Mouse (Mus musculus): ENCODE measurements at regions not wholly inside any gene's neighbourhood (a gene's known extent, or its start where the extent isn't known, plus 50 kb on each side); places are given as distances from the start of the nearest gene placed in this dataset.
A peak's percentile ranks its signal among the peaks of the same experiment; 100 is the strongest.

DNA sequence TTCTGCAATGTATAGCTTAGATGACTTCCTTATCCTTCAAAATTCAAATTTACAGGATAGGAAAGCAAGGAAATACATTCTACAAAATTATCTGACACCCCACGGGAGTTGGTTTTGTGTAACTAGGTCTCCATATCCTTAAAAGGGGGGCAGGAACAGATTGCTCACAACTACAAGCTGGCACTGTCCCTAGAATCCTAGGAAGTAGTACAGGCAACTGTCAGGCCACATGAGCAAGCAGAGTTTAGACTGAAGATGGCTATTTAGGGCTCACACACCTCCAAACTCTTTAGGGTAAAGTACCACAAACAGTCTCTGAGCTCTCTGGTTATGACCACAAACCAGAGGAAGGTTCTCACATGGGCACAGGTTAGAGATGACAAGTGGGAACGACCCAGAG lies 273.5 kb upstream of the 4930412O13Rik start:
- Histone ChIP-seq H3K4me2 (ENCODE audit: low read depth, low read length, poor library complexity, severe bottlenecking) (no peak overlapping the region), H3K27ac (ENCODE audit: low read depth, low read length) (no peak overlapping the region), H3K4me1 (ENCODE audit: insufficient read depth, low read length) (no peaks in the 10 kb centered on the region), H3K9me3 (ENCODE audit: low read length) (no peaks in the 10 kb centered on the region), H3K27me3 (ENCODE audit: insufficient read depth, low read length) (no peaks in the 10 kb centered on the region), H3K4me3 (ENCODE audit: low read depth, low read length) (no peak overlapping the region), H3K9ac (replicated peaks; ENCODE audit: low read length, poor library complexity, severe bottlenecking) (no peak overlapping the region), H3K36me3 (ENCODE audit: insufficient read depth, low read length) (no peaks in the 10 kb centered on the region)
- ATAC-seq (ENCODE audit: low FRiP score) (no peak), DNase-seq (ENCODE audit: low spot score) (no peak)
- 85% methylated on average over 2 of the region's 2 CpGs for WGBS
- no peak for TF ChIP-seq CTCF (IDR thresholded peaks at IDR 0.05)

DNA sequence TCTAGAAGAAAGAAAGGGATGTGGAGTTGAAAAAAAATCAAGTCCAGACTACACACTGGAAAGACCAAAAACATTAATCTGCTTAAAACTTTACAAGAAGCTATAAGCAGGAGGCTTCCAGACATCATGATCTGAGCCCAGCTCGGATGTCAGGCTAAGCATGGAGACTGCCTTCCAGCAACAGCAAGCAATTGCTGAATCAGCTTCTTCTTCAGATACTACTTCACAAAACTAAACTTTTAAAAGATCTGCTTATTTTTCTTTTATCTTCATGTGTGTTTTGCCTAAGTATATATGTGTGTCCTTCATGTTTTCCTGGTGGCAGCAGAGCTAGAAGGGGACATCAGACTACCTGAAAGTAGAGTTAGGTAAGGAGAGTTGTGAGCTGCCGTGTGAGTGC lies 266.6 kb upstream of the 4930412O13Rik start:
- WGBS: 86% methylated on average over 2 of the region's 2 CpGs
- ATAC-seq (ENCODE audit: low FRiP score) (no peak), DNase-seq (ENCODE audit: low spot score) (no peak)
- Histone ChIP-seq H3K9ac (replicated peaks; ENCODE audit: low read length, poor library complexity, severe bottlenecking) (no peak overlapping the region), H3K4me1 (ENCODE audit: insufficient read depth, low read length) (no peaks in the 10 kb centered on the region), H3K9me3 (ENCODE audit: low read length) (no peaks in the 10 kb centered on the region), H3K4me2 (ENCODE audit: low read depth, low read length, poor library complexity, severe bottlenecking) (no peak overlapping the region), H3K4me3 (ENCODE audit: low read depth, low read length) (no peak overlapping the region), H3K27ac (ENCODE audit: low read depth, low read length) (no peak overlapping the region), H3K27me3 (ENCODE audit: insufficient read depth, low read length) (no peaks in the 10 kb centered on the region), H3K36me3 (ENCODE audit: insufficient read depth, low read length) (no peaks in the 10 kb centered on the region)
- TF ChIP-seq CTCF (IDR thresholded peaks at IDR 0.05): no peak

DNA sequence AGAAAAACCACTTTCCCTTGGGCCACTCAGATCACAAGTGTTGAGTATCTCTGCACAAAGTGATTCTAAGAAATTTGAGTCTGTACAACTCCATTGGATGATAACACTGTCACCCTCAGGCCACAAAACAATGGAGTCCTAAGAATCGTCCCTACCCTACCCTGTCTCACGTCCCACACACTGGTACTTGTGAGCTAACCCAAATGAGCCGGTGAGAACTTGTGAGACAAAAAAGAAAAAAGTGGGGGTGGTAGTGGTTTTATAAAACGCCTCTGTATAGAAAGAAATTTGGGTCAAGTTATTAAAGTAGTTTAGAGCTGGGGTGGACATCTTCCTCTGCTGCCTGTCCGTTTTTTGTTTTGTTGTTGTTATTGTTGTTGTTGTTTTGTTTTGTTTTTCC lies 264.8 kb upstream of the 4930412O13Rik start:
- H3K4me3 ChIP-seq (ENCODE audit: low read depth, low read length): no peak overlapping the region
- H3K9ac ChIP-seq (replicated peaks; ENCODE audit: low read length, poor library complexity, severe bottlenecking): no peak overlapping the region
- no peak for TF ChIP-seq CTCF (IDR thresholded peaks at IDR 0.05)
- H3K36me3 ChIP-seq (ENCODE audit: insufficient read depth, low read length): no peaks in the 10 kb centered on the region
- DNase-seq (ENCODE audit: low spot score) (no peak), ATAC-seq (ENCODE audit: low FRiP score) (no peak)
- H3K9me3 ChIP-seq (ENCODE audit: low read length): no peaks in the 10 kb centered on the region
- H3K27me3 ChIP-seq (ENCODE audit: insufficient read depth, low read length): no peaks in the 10 kb centered on the region
- no peaks in the 10 kb centered on the region; the same call in 1 of the 2 replicates for H3K4me1 ChIP-seq (ENCODE audit: insufficient read depth, low read length)
- H3K4me2 ChIP-seq (ENCODE audit: low read depth, low read length, poor library complexity, severe bottlenecking): no peak overlapping the region
- no peak overlapping the region for H3K27ac ChIP-seq (ENCODE audit: low read depth, low read length)
- 84% methylated on average over 5 of the region's 5 CpGs for WGBS

DNA sequence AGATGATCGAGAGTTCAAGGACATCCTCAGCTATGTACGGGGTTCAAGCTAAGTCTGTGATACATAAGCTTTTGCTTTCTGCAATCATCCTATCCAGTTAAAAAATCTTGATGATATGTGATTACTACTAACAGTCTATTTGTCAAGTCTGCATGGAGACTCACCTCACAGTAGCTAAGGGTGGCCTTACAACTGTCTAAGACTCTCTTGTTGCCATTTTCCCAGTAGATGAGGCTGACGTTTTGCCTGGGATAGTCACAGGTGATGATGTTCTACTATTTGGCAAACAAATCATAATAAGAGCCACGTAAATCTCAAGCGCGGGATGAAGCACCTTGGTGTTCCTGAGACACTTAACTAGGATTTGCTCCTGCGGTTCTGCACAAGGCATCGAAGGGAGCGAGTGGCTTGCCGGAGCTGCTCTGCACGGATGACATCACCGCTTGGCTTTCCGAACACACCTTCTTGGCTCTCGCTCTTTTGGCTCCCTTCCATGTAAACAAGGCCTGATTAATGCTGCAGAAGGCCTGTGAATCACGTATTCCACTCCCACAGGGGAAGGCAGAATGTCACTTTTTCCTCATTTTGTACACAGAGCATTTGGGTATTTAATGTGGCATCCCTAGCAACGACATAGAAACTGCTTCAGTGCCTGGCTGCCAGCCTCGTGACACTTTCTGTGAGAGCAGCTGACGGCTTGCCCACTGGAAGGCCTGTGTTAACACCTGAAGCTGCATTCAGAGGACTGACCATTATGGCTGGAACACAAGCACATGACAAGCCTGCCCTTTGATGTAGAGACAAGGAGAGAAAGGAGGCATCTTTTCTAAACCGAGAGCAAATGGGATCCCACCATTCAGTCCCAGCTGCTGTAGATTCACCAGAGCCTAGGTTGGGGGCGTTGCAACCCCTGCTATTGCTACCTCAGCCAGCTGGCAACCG lies 260.5 kb upstream of the 4930412O13Rik start:
- H3K27me3 ChIP-seq (ENCODE audit: insufficient read depth, low read length): no peaks in the 10 kb centered on the region
- no peaks in the 10 kb centered on the region for H3K9me3 ChIP-seq (ENCODE audit: low read length)
- ATAC-seq (ENCODE audit: low FRiP score) (peak; percentile 72), DNase-seq (ENCODE audit: low spot score) (peak; percentile 84)
- H3K27ac ChIP-seq (ENCODE audit: low read depth, low read length): 0 out of 2 replicates have a peak overlapping the region, but pooled peaks have one; percentile 3
- no peaks in the 10 kb centered on the region for H3K36me3 ChIP-seq (ENCODE audit: insufficient read depth, low read length)
- TF ChIP-seq CTCF (IDR thresholded peaks at IDR 0.05): no peak
- H3K9ac ChIP-seq (replicated peaks; ENCODE audit: low read length, poor library complexity, severe bottlenecking): no peak overlapping the region
- no peak overlapping the region for H3K4me2 ChIP-seq (ENCODE audit: low read depth, low read length, poor library complexity, severe bottlenecking)
- H3K4me3 ChIP-seq (ENCODE audit: low read depth, low read length): no peak overlapping the region
- H3K4me1 ChIP-seq (ENCODE audit: insufficient read depth, low read length): no peaks in the 10 kb centered on the region; the same call in 1 of the 2 replicates
- 64% methylated on average over 21 of the region's 21 CpGs for WGBS

DNA sequence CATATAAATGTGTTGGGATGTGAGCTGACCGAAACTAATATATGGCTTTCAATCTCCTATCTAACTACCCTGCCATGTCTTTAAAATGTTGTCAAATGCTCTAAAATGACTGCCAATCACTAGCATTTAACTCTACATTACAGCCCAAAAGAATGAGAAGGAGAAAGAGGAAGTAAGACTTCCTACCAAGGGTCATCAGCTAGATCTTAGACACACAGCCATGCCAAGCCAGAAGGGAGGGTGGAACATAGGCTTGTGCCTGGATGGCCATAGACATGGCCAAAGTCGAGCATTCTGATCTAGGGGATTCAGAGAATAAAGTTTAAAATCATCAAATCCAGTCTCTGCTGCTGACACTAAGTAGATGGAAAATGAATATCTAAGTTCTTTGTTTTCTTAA lies 257.4 kb upstream of the 4930412O13Rik start:
- Histone ChIP-seq H3K4me3 (ENCODE audit: low read depth, low read length) (no peak overlapping the region), H3K9me3 (ENCODE audit: low read length) (no peaks in the 10 kb centered on the region), H3K27me3 (ENCODE audit: insufficient read depth, low read length) (no peaks in the 10 kb centered on the region), H3K9ac (replicated peaks; ENCODE audit: low read length, poor library complexity, severe bottlenecking) (no peak overlapping the region), H3K27ac (ENCODE audit: low read depth, low read length) (no peak overlapping the region), H3K36me3 (ENCODE audit: insufficient read depth, low read length) (no peaks in the 10 kb centered on the region), H3K4me1 (ENCODE audit: insufficient read depth, low read length) (no peaks in the 10 kb centered on the region; the same call in 1 of the 2 replicates), H3K4me2 (ENCODE audit: low read depth, low read length, poor library complexity, severe bottlenecking) (no peak overlapping the region)
- no peak for DNase-seq (ENCODE audit: low spot score)
- WGBS: 78% methylated on average over 2 of the region's 2 CpGs
- TF ChIP-seq CTCF (IDR thresholded peaks at IDR 0.05): no peak
- ATAC-seq (ENCODE audit: low FRiP score): no peak

DNA sequence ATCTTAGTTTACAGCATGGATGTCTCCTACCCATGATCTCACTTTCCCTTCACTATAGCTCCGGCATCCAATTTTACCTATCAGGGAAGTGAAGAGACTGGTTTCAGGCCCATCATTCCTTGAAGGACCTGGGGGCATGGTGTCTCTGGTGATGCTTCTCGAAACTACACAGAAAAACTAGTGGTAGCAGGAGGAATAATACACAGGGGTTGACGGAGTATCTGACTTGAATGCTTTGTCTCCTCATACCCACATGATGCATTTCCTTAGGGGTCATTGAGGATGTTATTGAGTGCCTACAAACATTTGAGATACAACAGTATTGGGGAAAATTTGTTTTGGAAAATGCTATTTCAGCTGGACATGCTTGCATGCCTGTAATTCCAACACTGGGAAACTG lies 253.0 kb upstream of the 4930412O13Rik start:
- Histone ChIP-seq H3K4me2 (ENCODE audit: low read depth, low read length, poor library complexity, severe bottlenecking) (no peak overlapping the region), H3K4me3 (ENCODE audit: low read depth, low read length) (no peak overlapping the region), H3K27me3 (ENCODE audit: insufficient read depth, low read length) (no peaks in the 10 kb centered on the region), H3K9me3 (ENCODE audit: low read length) (no peaks in the 10 kb centered on the region), H3K9ac (replicated peaks; ENCODE audit: low read length, poor library complexity, severe bottlenecking) (no peak overlapping the region), H3K27ac (ENCODE audit: low read depth, low read length) (no peak overlapping the region), H3K36me3 (ENCODE audit: insufficient read depth, low read length) (no peaks in the 10 kb centered on the region), H3K4me1 (ENCODE audit: insufficient read depth, low read length) (peaks cover 3% of the 10 kb centered on the region)
- DNase-seq (ENCODE audit: low spot score) (no peak), ATAC-seq (ENCODE audit: low FRiP score) (no peak)
- 95% methylated on average over 3 of the region's 3 CpGs for whole genome bisulfite sequencing
- no peak for TF ChIP-seq CTCF (IDR thresholded peaks at IDR 0.05)

Measured in midbrain, postnatal 0 days (tissue).